Mouse (Mus musculus) cerebellum, postnatal 25 days (tissue): Measurements from ENCODE around the gene Lrrc42.

ENCODE experiments used
- DNase-seq, 2 experiments: peaks; one replicate each; pipeline ENCODE4 v3.0.0; 2021; ENCODE audit warnings: mixed read lengths in 2 of 2

Lrrc42 gene

GRCm38 (mm10) chr4:107193841-107194240, 59.5 kb downstream of the Lrrc42 start:
- no peak for DNase-seq

DNA sequence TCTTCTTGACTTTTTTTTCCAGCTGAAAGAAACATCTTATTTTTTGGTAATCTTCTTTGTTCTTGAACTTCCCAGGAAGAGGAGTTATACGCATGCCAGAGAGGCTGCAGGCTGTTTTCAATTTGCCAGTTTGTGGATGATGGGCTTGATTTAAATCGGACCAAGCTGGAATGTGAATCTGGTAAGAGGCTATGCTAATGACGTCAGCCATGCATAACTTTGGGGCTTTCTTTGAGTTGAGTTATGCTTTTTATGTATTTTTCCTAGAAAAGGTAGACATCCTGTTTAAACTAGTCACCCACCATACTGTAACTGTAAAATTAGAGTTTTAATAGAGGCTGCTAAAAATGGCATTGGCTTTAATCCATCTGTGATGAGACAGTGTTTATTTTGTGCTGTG, 67.6 kb downstream of the Lrrc42 start:
- no peak for DNase-seq
